Mouse (Mus musculus) gastrocnemius, postnatal 4 days (tissue): ENCODE measurements around the gene Matn4. TPM values are rescaled to one million over a fixed set of nuclear protein-coding genes. Genes with fewer than 3 reads are reported as not detected.

Experiments used
- DNase-seq, 2 experiments: peaks; one replicate each; pipeline ENCODE4 v3.0.0; 2021 to 2022; ENCODE audit warnings: low spot score in 2 of 2, mixed read lengths in 2 of 2
- total RNA-seq, 2 experiments: library from RNA; stranded (reverse); gene quantifications; 2 replicates each; pipeline ENCODE4 v1.2.3; 2021

Matn4 gene
- total RNA-seq, 2 experiments from 2014 or later = 5.5 to 6.0 TPM

DNA sequence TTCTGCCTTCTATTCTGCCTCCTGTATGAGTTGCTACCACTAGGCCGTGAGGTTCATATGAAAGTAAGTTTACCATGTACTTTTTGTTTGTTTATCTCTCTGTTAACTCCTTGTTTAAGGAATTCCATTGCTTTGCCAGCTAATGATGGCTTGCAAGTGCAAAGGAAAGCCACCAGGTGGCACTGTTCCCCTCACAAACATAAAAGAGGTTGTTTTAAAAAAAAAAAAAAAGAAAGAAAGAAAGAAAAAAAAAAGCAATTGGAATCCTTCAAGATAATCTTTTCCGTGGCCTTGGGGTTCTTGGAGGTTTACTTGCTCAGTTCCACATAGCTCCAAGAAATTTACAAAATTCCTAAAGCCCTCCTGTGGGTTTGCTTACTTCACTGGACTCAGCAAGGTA, 12.2 kb upstream of the Matn4 start:
- no peak for DNase-seq

DNA sequence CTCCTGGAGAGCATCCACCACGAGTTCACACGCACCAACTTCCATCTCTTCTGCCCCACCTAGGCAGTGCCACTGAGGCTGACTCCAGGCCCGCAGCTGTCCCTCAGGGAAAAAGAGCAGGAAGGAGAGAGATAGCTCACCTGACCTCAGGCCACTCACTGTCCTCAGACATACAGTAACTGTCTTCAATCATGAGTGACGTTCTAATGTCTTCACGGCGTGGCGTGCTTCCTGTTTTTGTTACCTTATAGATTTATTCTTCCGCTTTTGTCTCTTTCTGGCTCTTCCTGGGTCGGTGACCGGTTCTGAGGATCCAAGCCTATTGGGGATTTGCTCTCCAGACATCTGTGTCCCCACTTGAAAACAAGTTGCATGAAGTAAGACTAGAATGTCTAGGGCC, 9.6 kb upstream of the Matn4 start:
- DNase-seq = no peak

DNA sequence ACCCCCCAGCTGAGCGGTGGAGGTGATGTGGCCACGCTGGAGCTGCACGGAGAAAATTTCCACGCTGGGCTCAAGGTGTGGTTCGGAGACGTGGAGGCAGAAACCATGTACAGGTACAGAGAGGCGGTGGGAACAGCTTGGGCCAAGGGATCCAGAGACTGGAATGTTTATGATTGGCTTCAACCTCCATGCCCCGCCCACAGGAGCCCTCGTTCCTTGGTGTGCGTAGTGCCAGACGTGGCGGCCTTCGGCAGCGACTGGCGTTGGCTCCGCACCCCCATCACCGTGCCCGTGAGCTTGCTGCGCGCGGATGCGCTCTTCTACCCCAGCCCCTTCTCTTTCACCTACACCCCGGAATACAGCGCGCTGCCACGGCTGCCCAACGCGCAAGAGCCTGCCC, 9.2 kb upstream of the Matn4 start:
- DNase-seq = peak in 1 of 2 experiments; percentile 7

DNA sequence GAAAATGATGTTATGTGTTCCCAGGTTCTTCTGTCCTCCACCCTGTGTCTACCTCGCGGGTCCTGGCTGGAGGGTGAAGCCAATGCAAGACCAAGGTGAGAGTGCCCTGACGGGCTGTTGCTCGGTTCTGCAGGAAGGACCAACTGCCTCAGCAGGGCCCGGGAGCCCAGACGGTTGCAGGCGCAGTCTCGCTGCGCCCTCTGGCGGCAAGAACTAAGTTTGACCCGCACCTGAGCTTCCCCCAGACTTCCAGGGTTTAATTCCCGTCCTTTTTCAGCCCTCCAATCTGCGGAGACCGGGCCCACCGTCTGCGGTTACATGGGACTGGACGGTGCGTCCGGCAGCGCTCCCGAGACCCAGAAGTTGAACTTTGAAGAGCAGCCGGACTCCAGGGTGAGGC, 2.7 kb upstream of the Matn4 start:
- peak; percentile 63 to 68 for DNase-seq

DNA sequence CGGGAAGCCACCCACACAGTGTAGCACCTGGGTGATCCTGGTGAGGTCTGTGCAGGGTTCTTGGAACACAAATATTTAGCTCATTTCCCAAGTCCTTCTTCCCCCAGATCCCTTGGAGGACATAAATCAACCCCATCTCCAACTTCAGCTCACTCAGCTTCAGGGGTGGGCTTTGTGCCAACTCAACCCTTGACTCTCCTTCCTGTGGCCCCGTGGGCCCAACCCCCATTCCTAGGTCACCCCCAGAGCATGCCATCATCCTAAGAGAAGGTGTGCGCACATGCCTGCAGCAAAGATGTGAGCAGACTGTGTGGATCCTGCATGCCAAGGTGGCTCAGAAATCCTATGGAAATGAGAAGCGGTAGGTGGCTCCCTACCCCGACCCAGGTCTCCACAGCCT, 559 bp upstream of the Matn4 start:
- no peak for DNase-seq

DNA sequence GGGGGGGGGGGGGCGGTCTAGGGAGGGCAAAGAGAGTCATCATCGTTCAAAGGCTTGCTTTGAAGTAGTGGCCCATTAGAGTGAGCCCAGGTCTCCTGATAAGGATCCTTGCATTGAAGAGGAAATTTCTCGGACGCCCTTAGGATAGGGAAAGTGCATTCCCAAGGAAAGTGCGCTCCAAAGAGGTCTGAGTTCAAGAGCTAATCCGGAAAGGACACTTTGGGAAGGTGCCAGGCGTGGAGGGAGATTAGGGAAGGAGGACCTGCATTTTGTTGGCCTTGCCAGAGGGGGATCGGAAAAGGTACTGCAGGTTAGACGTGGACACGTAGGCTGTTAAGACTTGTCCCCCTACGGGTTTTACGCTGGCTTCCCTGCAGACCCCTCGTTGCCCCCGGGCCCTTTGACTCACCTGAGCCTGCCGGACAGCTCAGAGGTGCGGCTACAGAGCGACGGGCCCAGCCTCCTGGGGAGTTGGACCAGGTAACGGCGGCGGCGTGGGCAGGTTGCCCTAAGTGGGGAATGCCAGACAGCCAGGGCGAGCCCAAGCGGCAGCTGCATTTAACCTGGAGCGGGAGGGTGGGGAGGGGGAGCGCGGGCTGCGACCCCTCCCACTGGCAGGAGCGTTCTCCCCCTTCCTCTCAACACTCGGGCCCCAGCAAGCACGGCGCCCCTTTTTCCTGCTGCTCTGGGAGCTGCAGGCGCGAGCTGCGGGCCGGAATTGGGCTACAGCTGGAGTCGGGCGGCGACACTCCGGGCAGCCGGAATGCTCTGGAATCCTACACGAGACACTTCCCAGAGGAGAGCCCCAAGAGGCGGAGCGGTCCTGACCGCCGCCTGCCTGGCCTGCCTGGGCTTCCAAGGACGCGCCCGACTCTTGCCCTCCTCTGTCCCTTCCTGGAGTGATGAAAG, 624 bp downstream of the Matn4 start:
- DNase-seq = peak; percentile 40 to 64

DNA sequence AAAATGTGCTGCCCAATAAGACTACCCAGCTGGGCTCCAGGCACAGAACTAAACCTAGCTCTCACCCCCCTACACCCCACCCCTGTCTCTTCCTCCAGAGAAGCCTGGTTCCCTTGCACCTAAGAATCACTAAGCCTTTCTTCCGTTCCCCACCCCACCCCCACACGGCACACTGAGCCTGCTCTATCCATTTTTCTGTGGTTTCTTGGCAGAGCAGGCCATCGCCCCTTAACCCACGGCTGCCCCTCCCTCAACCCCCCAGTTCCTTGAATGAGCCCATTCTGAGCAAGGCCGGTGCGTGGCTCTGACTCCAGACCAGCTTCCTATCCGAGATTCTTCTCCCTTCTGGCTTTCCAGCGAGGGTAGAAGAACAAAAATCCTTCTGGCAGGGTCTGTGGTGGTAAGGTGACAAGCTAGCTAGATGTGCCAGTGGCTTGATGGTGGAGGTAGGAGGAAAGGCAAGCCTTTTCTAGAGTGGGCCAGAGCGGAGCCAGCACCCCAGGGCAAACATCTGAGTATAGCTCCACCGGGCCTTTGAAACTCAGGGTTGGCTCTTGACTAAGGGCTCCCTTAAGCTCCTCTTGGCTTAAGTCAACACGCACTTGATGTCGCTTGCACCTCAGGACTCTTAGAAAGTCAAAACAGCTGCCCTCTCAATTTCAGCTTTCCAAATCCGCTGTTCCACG, 1.4 kb downstream of the Matn4 start:
- DNase-seq = no peak

DNA sequence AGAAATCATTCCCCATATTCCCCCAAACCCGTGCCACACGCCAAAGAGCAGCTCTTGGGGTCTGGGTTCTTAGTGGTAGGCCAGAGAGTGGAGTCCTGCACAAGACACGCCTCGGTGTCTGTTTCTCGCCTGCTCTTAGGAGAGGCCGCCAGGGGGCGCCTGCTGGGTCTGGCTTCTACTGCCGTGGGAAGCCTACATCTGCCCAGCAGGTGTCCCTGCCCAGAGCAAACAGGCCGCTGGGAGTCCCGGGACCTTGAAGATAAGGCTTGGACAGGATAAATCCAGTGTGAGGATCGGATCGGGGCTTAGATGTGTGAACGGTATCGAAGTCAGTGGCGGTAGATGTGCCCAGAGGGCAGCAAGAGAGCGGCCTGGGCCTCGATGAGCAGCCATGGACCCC, 2.1 kb downstream of the Matn4 start, which contains the start of gene Rbpjl:
Rbpjl (plus strand) TSS at position 236 of the 400 bp plus-strand sequence.
- DNase-seq = peak; percentile 63 to 72

DNA sequence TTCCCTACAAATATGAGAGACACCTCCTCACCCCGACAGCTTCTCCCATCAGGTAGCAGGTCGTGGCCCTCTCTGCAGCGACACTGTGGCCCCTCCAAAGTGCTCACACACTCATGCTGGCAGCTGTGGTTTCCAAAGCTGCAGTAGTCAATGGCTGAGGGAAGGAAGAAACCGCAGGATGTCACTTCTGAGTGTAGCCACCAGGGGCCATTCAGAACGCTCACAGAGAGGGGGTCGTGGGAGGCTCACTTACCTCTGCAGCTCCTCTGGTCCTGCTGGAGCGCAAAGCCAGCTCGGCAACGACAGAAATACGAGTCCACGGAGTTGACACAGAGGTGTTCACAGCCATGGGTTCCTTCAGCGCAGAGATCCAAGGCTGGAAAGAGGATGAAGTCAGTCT, 8.0 kb downstream of the Matn4 start:
- no peak for DNase-seq

DNA sequence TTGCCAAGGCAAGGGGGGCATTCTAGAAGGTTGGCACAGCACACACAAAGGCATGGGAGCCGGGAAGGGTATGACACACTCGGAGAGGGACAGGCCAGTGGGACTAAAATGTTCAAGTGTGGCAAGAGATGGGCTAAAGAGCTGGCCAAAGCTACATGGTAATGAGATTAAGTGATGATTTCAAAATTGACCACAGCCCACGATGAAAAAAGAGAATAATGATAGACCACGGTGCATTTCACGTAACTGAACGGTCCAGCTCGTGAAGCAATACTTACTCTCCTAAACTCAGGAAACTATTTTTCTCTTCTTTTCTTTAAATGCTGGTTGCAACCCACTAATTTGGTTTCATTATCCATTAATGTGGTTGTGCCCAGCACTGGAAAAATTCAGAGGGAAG, 8.9 kb downstream of the Matn4 start:
- DNase-seq = no peak

DNA sequence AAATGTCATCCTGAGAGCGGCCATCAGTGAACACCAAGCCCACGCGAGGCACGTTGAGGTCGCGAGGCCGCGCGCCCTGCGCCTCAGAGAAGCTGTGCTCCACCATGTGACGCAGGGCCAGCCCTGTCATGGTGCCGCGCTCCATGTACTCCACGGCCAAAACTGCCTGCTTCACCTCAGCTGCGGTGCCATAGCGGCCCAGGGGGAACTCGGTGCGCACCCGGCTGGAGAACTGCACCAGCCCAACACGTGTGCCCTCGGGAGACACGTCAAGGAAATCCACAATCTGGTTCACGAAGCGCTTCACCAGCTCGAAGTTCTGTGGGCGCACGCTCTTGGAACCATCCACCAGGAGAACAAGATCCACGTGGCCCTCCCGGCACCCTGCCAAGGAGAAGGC, 11.8 kb downstream of the Matn4 start:
- no peak for DNase-seq

DNA sequence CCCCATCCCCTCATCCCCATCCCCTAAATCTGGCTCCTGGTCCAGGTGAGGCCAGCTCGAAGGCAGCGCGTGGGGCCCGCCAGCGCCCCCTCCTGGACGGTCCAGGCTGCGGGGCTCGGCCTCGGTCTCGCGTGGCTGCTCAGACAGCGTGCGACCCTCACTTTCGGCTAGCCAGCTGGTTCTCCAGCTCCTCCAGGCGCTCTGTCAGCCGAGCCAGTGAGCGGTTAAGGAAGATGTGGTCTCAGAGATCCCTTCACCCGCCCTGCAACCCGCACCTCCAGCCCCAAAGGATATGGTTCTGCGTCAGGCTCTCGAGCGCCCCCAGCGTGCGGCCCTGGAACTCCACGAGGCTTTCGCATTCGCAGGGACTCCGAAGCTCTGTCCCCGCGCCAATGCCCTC, 15.5 kb downstream of the Matn4 start:
- peak; percentile 72 to 84 for DNase-seq

DNA sequence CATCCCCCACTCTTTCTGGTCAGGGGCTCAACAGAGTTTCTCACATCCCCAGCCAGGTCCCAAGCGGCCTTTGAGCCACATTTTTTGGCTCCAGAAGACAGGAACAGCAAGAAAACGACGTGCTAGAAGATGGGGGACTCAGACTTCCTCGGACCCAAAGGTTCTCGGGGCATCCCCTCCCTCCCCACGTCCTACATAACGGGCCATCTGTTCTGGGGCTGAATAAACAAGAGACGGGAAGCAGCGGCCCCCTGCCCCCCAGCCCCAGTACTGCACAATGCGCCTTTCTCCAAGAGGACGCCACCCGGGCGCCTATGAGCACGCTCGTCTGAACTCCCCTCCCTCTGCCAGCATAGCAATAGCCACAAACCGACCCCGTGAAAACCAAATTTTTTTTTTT, 15.9 kb downstream of the Matn4 start, which contains the start of gene Slpi:
Slpi (minus strand) TSS at position 76 of the 400 bp plus-strand sequence.
- no peak for DNase-seq

DNA sequence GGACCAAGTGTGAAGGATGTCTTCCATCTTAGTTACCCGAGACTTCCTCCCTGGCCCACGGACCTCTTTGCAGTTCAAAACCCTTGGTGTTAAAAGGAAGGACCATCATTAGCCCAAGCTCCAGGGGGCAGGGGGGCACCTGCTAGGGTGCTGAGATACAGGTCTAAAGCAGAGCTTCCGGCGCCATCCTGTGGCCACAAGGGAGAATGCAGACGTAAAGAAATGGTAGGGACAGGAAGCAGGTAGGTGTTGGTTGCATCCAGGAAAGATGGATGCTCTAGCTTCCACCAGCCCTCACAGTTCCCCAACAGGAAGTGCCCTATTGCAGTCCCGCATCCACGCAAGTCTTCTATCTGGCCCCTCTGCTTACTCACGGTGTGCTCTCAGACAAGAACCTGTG, 18.0 kb downstream of the Matn4 start:
- peak in 1 of 2 experiments; percentile 27 for DNase-seq

DNA sequence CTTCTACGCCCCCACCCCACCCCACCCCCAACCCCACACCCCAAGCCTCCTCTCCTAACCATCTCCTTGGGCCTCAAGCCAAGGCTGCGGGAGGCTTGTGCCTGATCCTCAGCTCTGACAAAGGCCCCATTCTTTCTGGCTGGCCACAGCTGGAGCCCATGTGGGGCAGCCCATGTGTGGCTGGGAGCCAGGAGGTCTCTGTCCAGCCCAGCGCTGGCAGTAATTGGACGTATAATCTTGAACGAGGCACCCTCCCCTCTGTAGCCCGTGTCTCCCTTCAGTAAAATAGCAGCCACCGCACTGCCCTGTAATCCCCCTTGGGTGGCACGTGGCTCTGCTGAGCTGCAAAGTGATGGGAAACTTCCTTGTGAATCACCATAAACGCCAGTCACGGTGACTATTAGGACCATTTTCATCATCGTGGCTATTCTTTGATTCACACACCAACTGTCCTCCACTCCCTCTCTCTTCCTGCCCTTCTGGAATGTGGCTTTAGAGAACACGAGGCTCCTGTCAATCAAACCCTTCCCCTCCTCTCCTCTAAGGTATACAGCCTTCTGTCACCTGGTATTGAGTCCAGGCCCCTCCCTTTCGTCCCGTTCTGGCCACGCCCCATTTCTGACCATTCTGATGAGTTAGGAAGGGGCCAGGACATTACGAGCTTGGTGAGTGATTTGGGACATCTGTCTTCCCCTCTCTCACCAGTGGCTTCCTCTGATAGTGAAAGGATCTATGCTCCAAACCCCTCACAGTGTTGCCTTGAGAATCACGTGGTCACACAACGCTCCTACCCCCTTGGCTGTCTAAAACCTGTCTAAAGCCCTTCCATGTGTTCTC, 18.8 kb downstream of the Matn4 start:
- DNase-seq = peak in 1 of 2 experiments; percentile 45

DNA sequence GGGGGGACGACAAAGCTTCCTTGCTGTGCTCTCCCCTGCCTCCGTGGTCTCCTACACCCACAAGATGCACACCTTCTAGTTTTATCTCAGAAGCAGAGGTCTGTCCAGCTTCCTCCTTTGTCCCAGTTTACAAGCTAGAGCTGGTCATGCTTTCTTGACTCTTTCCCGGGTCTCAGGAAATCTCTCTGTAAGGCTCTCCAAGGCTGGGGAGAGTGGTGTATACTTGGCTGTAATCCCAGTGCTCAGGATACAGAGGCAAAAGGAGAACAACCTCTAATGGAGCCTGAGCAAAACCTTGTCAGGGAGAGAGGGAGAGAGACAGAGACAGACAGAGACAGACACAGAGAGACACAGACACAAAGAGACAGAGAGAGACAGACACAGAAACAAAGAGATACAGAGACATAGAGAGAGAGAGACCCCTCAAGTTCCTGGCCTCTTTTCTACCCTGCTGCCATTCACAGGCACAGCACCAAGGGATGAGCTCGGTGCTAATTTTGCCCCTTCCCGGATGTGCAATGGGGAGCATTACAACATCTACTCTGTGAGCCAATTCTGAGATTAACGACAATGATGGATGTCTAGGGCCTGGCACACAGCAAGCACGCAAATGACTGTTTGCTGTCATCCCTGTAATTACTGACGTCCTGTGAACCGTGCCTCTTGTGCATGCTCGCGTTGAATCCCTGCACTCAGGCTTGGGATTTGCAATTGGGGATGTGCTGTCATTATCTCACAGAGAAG, 21.1 kb downstream of the Matn4 start:
- DNase-seq = no peak

DNA sequence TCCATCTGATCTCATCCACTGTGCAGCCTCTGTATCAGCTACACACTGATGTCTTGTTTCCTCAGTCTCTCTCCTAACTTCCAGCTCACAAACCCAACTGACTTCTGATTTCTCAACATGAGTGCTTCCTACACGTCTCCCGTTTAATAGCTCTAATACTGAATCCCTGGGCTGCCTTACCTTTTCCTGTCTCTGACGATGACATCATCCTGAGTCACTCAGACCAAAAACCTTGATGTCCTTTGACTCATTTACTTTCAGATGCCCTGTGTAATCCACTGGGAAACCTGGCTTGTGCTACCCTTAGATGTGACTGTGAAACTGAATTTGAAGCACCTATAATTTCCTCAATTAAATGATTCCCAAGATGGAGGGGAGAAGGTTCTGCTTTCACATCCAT, 22.0 kb downstream of the Matn4 start:
- no peak for DNase-seq

DNA sequence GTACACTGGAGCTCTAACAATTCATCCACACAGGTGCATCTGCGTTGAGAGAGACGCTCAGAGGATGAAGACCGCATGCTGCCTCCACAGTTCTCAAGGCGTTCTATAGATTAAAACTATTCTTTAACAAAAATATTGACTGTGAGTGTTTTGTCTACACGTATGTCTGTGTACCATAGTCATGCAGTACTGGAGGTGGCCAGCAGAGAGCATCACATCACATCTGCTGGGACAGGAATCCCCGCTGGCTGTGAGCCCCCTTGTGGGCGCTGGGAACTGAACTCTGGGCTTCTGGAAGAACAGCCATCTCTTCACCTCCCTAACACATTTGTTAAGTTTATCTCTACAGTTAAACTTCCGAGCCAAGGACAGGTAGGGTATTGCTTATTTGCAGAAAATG, 23.2 kb downstream of the Matn4 start:
- DNase-seq = no peak

DNA sequence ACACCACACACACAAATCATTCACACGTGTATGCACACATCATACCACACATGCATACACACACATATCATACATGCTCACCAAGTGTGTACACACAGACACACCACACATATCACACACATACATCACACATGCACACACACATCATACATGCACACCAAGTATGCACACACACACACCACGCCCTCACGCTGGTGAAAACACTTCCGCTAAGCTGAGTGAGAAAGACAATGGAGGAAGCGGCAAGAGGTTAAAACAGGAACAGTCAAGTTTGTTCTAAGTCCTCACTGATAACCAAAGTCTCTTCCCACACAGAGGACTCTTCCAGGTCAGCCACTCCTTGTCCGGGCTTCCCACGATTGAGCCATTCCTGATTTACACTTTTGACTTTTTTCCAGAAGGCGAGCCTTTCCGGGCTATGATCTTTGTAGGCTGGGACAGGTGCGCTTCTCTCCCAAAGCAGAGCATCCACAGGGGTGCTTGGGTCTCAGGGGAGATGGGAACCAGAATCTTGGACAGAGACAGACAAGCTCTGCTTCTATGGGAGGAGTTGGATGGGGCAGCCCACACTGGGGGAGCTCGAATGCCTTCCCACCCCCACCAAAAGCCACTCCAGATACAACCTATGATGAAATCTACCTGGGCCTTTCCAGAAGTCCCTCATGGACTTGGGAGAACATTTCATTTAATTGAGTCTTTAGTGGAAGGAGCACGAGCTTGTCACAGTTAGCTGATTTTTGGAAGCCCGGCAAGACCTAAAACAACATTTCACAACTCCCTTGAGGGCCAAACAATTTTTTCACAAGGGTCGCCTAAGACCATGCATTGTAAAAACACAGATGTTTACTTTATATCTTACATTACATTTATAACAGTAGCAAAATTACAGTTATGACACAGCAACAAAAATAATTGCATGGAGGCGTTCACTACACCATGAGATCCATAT, 27.2 kb downstream of the Matn4 start:
- DNase-seq = no peak

DNA sequence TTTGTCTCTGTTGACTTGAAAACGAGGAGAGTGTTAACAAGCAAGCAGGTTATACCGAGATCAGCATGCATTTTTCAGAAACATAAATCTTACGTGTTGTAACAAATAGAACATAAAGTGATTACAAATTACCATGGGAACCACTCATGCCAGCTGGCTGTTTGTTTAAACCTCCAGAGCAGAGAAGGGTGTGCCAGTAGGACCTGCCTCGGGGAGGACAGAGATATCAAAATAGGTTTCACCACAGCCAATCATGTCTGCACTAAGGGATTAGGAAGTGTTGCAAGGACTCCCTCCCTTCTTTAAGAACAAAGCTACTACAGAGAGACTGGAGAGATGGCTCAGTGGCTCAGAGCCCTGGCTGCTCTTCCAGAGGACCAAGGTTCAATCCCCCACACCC, 31.8 kb downstream of the Matn4 start:
- DNase-seq = no peak
